Mouse (Mus musculus): Measurements from ENCODE around the gene Col27a1. TPM values are rescaled to one million over a fixed set of nuclear protein-coding genes. Genes with fewer than 3 reads are reported as not detected.

Col27a1 gene
- polyA plus RNA-seq, 2 experiments = 34.1 to 134 TPM

- Histone ChIP-seq H3K4me3 (replicated peaks; ENCODE audit: low read length) (no peak overlapping the region), H3K36me3 (ENCODE audit: control insufficient read depth, insufficient read depth, low read length) (peaks cover 71% of the 10 kb centered on the region), H3K27me3 (ENCODE audit: control insufficient read depth, insufficient read depth, low read length) (no peaks in the 10 kb centered on the region), H3K4me1 (ENCODE audit: control insufficient read depth, insufficient read depth, low read length) (peaks cover 30% of the 10 kb centered on the region), H3K9ac (ENCODE audit: low read depth, low read length, severe bottlenecking) (no peak overlapping the region), H3K27ac (replicated peaks; ENCODE audit: low read depth, low read length) (no peak overlapping the region), H3K4me2 (replicated peaks; ENCODE audit: low read depth, low read length, severe bottlenecking) (no peak overlapping the region), H3K9me3 (ENCODE audit: control insufficient read depth, low read length) (no peaks in the 10 kb centered on the region)
- DNase-seq (ENCODE audit: low spot score) = no peak
- TF ChIP-seq POLR2A (IDR thresholded peaks at IDR 0.05; ENCODE audit: borderline replicate concordance, extremely low read depth, insufficient read depth, insufficient read length) = no peak
- 75% methylated on average over 2 of the region's 2 CpGs for WGBS
- no peak for ATAC-seq (ENCODE audit: low FRiP score, low read depth)
Measured at GRCm38 (mm10) chr4:63236235-63236634, 22.4 kb downstream of the Col27a1 start.

DNA sequence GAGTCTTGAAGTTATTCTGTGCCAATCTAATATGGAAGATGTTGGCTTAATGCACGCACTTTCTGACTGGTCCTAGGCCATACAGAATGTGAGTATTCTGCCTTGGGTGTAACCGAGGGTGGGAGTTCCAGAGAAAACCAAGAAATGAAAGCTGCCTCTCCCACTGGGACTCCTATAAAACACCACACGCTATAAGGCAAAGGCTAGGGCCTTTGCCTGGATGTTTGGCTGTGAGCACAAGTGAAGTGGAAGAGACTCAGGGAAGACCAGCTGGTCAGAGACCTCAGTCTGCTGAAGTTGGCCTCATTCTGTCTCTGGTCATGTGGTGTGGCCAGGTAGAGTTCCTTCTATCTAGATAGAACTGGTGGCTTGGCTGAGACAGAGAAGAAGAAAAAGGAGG, 23.4 kb downstream of the Col27a1 start:
- Histone ChIP-seq H3K4me3 (replicated peaks; ENCODE audit: low read length) (no peak overlapping the region), H3K9me3 (ENCODE audit: control insufficient read depth, low read length) (no peaks in the 10 kb centered on the region), H3K9ac (ENCODE audit: low read depth, low read length, severe bottlenecking) (no peak overlapping the region), H3K27me3 (ENCODE audit: control insufficient read depth, insufficient read depth, low read length) (no peaks in the 10 kb centered on the region), H3K4me2 (replicated peaks; ENCODE audit: low read depth, low read length, severe bottlenecking) (no peak overlapping the region), H3K4me1 (ENCODE audit: control insufficient read depth, insufficient read depth, low read length) (peaks cover 30% of the 10 kb centered on the region), H3K27ac (replicated peaks; ENCODE audit: low read depth, low read length) (no peak overlapping the region), H3K36me3 (ENCODE audit: control insufficient read depth, insufficient read depth, low read length) (peaks cover 72% of the 10 kb centered on the region)
- WGBS = 63% methylated on average over 3 of the region's 3 CpGs
- no peak for TF ChIP-seq POLR2A (IDR thresholded peaks at IDR 0.05; ENCODE audit: borderline replicate concordance, extremely low read depth, insufficient read depth, insufficient read length)
- no peak for DNase-seq (ENCODE audit: low spot score)
- ATAC-seq (ENCODE audit: low FRiP score, low read depth) = no peak

GRCm38 (mm10) chr4:63238141-63238540, 24.3 kb downstream of the Col27a1 start:
- Histone ChIP-seq H3K4me2 (replicated peaks; ENCODE audit: low read depth, low read length, severe bottlenecking) (no peak overlapping the region), H3K36me3 (ENCODE audit: control insufficient read depth, insufficient read depth, low read length) (peaks cover 72% of the 10 kb centered on the region), H3K9ac (ENCODE audit: low read depth, low read length, severe bottlenecking) (no peak overlapping the region), H3K4me3 (replicated peaks; ENCODE audit: low read length) (no peak overlapping the region), H3K9me3 (ENCODE audit: control insufficient read depth, low read length) (no peaks in the 10 kb centered on the region), H3K27me3 (ENCODE audit: control insufficient read depth, insufficient read depth, low read length) (no peaks in the 10 kb centered on the region), H3K4me1 (ENCODE audit: control insufficient read depth, insufficient read depth, low read length) (peaks cover 22% of the 10 kb centered on the region), H3K27ac (replicated peaks; ENCODE audit: low read depth, low read length) (peak overlapping the region; percentile 52)
- no peak for DNase-seq (ENCODE audit: low spot score)
- WGBS = 23% methylated on average over 7 of the region's 7 CpGs
- no peak for ATAC-seq (ENCODE audit: low FRiP score, low read depth)
- TF ChIP-seq POLR2A (IDR thresholded peaks at IDR 0.05; ENCODE audit: borderline replicate concordance, extremely low read depth, insufficient read depth, insufficient read length) = no peak

GRCm38 (mm10) chr4:63238722-63239121, 24.9 kb downstream of the Col27a1 start:
- TF ChIP-seq POLR2A (IDR thresholded peaks at IDR 0.05; ENCODE audit: borderline replicate concordance, extremely low read depth, insufficient read depth, insufficient read length) = no peak
- H3K27ac ChIP-seq (replicated peaks; ENCODE audit: low read depth, low read length) = no peak overlapping the region

GRCm38 (mm10) chr4:63241031-63241430, 27.2 kb downstream of the Col27a1 start:
- H3K4me3 ChIP-seq (replicated peaks; ENCODE audit: low read length) = no peak overlapping the region
- WGBS = 91% methylated on average over 3 of the region's 3 CpGs
- ATAC-seq (ENCODE audit: low FRiP score, low read depth) (no peak), DNase-seq (ENCODE audit: low spot score) (no peak)
- peaks cover 74% of the 10 kb centered on the region for H3K36me3 ChIP-seq (ENCODE audit: control insufficient read depth, insufficient read depth, low read length)
- peaks cover 10% of the 10 kb centered on the region for H3K4me1 ChIP-seq (ENCODE audit: control insufficient read depth, insufficient read depth, low read length)
- no peak overlapping the region for H3K27ac ChIP-seq (replicated peaks; ENCODE audit: low read depth, low read length)
- no peak overlapping the region for H3K4me2 ChIP-seq (replicated peaks; ENCODE audit: low read depth, low read length, severe bottlenecking)
- no peaks in the 10 kb centered on the region for H3K9me3 ChIP-seq (ENCODE audit: control insufficient read depth, low read length)
- H3K9ac ChIP-seq (ENCODE audit: low read depth, low read length, severe bottlenecking) = no peak overlapping the region
- no peak for TF ChIP-seq POLR2A (IDR thresholded peaks at IDR 0.05; ENCODE audit: borderline replicate concordance, extremely low read depth, insufficient read depth, insufficient read length)
- no peaks in the 10 kb centered on the region for H3K27me3 ChIP-seq (ENCODE audit: control insufficient read depth, insufficient read depth, low read length)

More at GRCm38 (mm10) chr4:63238722-63239121, 24.9 kb downstream of the Col27a1 start:
- ATAC-seq (ENCODE audit: low FRiP score, low read depth) (no peak), DNase-seq (ENCODE audit: low spot score) (no peak)
- Histone ChIP-seq H3K4me1 (ENCODE audit: control insufficient read depth, insufficient read depth, low read length) (peaks cover 17% of the 10 kb centered on the region), H3K27me3 (ENCODE audit: control insufficient read depth, insufficient read depth, low read length) (no peaks in the 10 kb centered on the region), H3K4me3 (replicated peaks; ENCODE audit: low read length) (no peak overlapping the region), H3K9me3 (ENCODE audit: control insufficient read depth, low read length) (no peaks in the 10 kb centered on the region), H3K4me2 (replicated peaks; ENCODE audit: low read depth, low read length, severe bottlenecking) (no peak overlapping the region), H3K9ac (ENCODE audit: low read depth, low read length, severe bottlenecking) (no peak overlapping the region), H3K36me3 (ENCODE audit: control insufficient read depth, insufficient read depth, low read length) (peaks cover 71% of the 10 kb centered on the region)
- 84% methylated on average over 5 of the region's 5 CpGs for WGBS

- DNase-seq (ENCODE audit: low spot score) (no peak), ATAC-seq (ENCODE audit: low FRiP score, low read depth) (no peak)
- Histone ChIP-seq H3K4me2 (replicated peaks; ENCODE audit: low read depth, low read length, severe bottlenecking) (no peak overlapping the region), H3K4me1 (ENCODE audit: control insufficient read depth, insufficient read depth, low read length) (no peaks in the 10 kb centered on the region), H3K9me3 (ENCODE audit: control insufficient read depth, low read length) (no peaks in the 10 kb centered on the region), H3K9ac (ENCODE audit: low read depth, low read length, severe bottlenecking) (no peak overlapping the region), H3K27me3 (ENCODE audit: control insufficient read depth, insufficient read depth, low read length) (no peaks in the 10 kb centered on the region), H3K27ac (replicated peaks; ENCODE audit: low read depth, low read length) (no peak overlapping the region), H3K4me3 (replicated peaks; ENCODE audit: low read length) (no peak overlapping the region), H3K36me3 (ENCODE audit: control insufficient read depth, insufficient read depth, low read length) (peaks cover 78% of the 10 kb centered on the region)
- TF ChIP-seq POLR2A (IDR thresholded peaks at IDR 0.05; ENCODE audit: borderline replicate concordance, extremely low read depth, insufficient read depth, insufficient read length) = no peak
Measured at GRCm38 (mm10) chr4:63247991-63248390, 34.2 kb downstream of the Col27a1 start.
